Mouse (Mus musculus) embryonic facial prominence, embryonic 15.5 days (tissue): ENCODE measurements around the gene Cdon. TPM values are rescaled to one million over a fixed set of nuclear protein-coding genes. Genes with fewer than 3 reads are reported as not detected.

ENCODE experiments used
- ATAC-seq: fragments of 200-750 bp; cut with Nextera tagmentation; 2 replicates; pipeline ENCODE4 v1.8.0; 2017; ENCODE audit warnings: low read depth, moderate TSS enrichment; ENCODE audit not compliant: insufficient number of reproducible peaks, low FRiP score, low TSS enrichment
- H3K27ac ChIP-seq: fragments of 300-500 bp; sonication (generic); replicated peaks from 2 replicates; pipeline ENCODE4 v1.5.1; 2015; ENCODE audit warnings: mild to moderate bottlenecking, inconsistent platforms
- H3K27me3 ChIP-seq: fragments of 300-500 bp; sonication (generic); 2 replicates; pipeline ENCODE4 v1.6.1; 2015; ENCODE audit warnings: inconsistent platforms
- H3K36me3 ChIP-seq: fragments of 300-500 bp; sonication (generic); 2 replicates; pipeline ENCODE4 v1.6.1; 2015; ENCODE audit warnings: mild to moderate bottlenecking, inconsistent platforms
- H3K4me1 ChIP-seq: fragments of 300-500 bp; sonication (generic); 2 replicates; pipeline ENCODE4 v1.6.1; 2015; ENCODE audit warnings: inconsistent platforms
- H3K4me2 ChIP-seq: fragments of 300-500 bp; sonication (generic); replicated peaks from 2 replicates; pipeline ENCODE4 v1.6.1; 2015; ENCODE audit warnings: mild to moderate bottlenecking, inconsistent platforms
- H3K4me3 ChIP-seq: fragments of 300-500 bp; sonication (generic); replicated peaks from 2 replicates; pipeline ENCODE4 v1.5.1; 2015; ENCODE audit warnings: mild to moderate bottlenecking, inconsistent platforms
- H3K9ac ChIP-seq: fragments of 300-500 bp; sonication (generic); 2 replicates; pipeline ENCODE4 v1.6.1; 2015; ENCODE audit warnings: inconsistent platforms
- H3K9me3 ChIP-seq: fragments of 300-500 bp; sonication (generic); replicated peaks from 2 replicates; pipeline ENCODE4 v1.6.1; 2016; ENCODE audit warnings: inconsistent platforms
- WGBS: fragments of 180-500 bp; shearing (Covaris S2); methylation state at CpG from one replicate; pipeline ENCODE4 v1.1.7; 2015; 5-methylcytosine and 5-hydroxymethylcytosine counted together
- polyA plus RNA-seq: library from polyadenylated mRNA; unstranded; fragments of >200 nt; fragmentation: Nextera tagmentation; extraction: Ambion mirVana; gene quantifications from 2 replicates; pipeline ENCODE4 v1.2.1, GENCODE M21; 2015

The Cdon gene
- polyA plus RNA-seq, 1 experiment from 2014 or later = 15.3 TPM

DNA sequence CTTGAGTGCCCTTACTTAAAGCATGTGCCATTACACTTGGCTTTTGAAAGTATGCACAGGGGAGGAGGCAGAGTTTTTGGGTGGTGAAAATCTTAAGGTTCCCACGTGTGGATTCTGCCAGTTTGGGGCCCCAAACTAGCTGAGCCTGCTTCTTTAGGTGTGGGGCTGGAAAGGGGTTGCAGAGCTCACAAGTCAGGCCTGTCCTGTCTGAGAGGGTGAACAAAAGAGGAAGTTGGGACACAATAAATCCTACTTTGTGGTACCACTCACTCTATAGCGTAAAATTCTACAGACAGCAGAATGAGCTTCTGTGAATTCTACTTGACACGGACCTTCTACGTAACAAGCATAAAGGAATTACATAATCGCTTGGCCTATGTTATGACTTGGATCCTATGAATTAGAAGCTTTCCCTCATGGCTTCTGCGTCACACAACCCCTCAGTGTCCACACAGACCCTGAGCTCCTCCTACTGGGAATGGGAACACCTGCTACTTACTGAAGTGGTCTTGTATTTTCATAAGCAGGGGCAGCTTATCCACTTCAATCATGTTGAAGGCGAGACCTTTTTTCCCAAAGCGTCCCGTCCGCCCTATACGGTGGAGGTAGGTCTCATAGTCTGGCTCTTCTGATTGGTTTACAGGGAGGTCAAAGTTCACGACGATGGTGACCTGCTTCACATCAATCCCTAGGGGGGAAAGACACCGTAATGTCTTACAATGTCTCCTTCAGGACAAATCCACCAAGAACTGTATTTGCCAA is 122.4 kb downstream of the Cdon start:
- Histone ChIP-seq H3K9me3 (no peaks in the 10 kb centered on the region), H3K4me1 (no peaks in the 10 kb centered on the region), H3K36me3 (no peaks in the 10 kb centered on the region), H3K4me2 (no peak overlapping the region), H3K27me3 (no peaks in the 10 kb centered on the region), H3K9ac (no peak overlapping the region), H3K4me3 (no peak overlapping the region), H3K27ac (no peak overlapping the region)
- ATAC-seq = no peak
- 74% methylated on average over 14 of the region's 14 CpGs for WGBS

DNA sequence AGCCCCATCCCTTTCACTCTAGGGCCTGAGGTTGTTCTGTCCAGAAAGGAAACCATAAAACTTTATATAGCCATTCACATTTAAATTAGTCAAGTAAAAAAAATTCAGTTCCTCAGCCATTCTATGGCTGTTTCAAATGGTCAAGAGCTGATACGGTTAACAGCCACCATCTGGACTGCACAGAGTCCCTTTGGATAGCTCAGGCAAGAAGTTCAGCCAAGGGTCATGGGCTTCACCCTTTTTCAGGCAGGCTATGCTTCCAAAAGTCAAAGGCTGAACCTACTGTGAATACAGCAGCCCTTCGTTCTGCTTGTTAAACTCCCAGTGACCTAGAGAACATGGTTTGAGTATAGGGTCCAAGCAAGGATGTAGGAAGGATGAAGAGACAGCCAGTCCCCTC is 123.7 kb downstream of the Cdon start:
- H3K4me2 ChIP-seq = no peak overlapping the region
- WGBS = 56% methylated on average over 2 of the region's 2 CpGs
- H3K27ac ChIP-seq = no peak overlapping the region
- H3K4me1 ChIP-seq = no peaks in the 10 kb centered on the region
- H3K9me3 ChIP-seq = no peaks in the 10 kb centered on the region
- no peak overlapping the region for H3K9ac ChIP-seq
- no peaks in the 10 kb centered on the region for H3K27me3 ChIP-seq
- H3K4me3 ChIP-seq = no peak overlapping the region
- no peaks in the 10 kb centered on the region for H3K36me3 ChIP-seq
- ATAC-seq = no peak

DNA sequence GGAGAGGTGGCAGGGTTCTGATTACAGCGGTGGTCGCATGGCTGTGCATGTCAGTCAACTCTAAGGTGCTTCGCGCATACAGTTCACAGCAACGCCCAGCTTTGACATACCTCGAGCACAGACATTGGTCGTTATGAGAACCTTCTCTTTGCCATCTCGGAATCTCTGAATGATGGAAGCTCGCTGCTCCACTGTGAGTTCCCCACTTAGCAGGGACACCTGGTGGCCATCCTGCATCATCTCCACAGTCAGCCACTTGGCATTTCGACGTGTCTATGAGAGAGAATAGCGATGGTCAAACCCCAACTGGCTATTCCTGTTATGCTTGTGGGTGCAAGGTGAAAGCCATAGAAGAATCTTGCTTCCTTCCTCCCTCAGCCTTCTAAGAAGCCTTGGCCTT is 124.8 kb downstream of the Cdon start:
- WGBS = 71% methylated on average over 12 of the region's 12 CpGs
- no peak overlapping the region for H3K4me2 ChIP-seq
- ATAC-seq = no peak

GRCm38 (mm10) chr9:35546745-35547144 is 125.8 kb downstream of the Cdon start:
- H3K9me3 ChIP-seq = no peaks in the 10 kb centered on the region
- H3K36me3 ChIP-seq = no peaks in the 10 kb centered on the region
- H3K4me2 ChIP-seq = no peak overlapping the region
- no peak overlapping the region for H3K4me3 ChIP-seq
- no peak overlapping the region for H3K27ac ChIP-seq
- WGBS = 75% methylated on average over 9 of the region's 9 CpGs
- no peak overlapping the region for H3K9ac ChIP-seq
- H3K27me3 ChIP-seq = no peaks in the 10 kb centered on the region
- no peaks in the 10 kb centered on the region for H3K4me1 ChIP-seq
- no peak for ATAC-seq

More for the DNA sequence above, 124.8 kb downstream of the Cdon start:
- Histone ChIP-seq H3K27me3 (no peaks in the 10 kb centered on the region), H3K9me3 (no peaks in the 10 kb centered on the region), H3K4me1 (no peaks in the 10 kb centered on the region), H3K4me3 (no peak overlapping the region), H3K27ac (no peak overlapping the region), H3K36me3 (no peaks in the 10 kb centered on the region), H3K9ac (no peak overlapping the region)

DNA sequence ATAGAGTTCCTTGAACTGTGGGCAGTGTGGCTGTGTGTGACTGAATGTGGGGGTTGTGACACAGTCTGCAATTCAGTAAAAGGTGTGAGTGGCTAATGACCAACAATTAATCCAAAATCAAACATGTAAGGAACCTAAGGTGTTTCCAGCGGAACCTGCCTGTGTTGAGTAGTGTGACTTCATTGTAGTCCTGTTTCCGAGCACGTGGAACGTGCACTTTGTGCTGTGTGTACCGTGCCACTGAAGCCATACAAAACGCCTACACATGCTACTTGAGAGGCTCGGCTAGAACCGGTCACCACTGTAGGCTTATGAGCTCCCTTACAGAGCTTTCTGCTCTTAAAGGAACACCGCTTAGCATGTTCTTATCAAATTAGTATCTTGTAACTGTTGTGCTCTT is 127.5 kb downstream of the Cdon start:
- ATAC-seq = no peak
- no peak overlapping the region for H3K9ac ChIP-seq
- no peaks in the 10 kb centered on the region for H3K4me1 ChIP-seq
- H3K9me3 ChIP-seq = no peaks in the 10 kb centered on the region
- no peak overlapping the region for H3K4me2 ChIP-seq
- H3K4me3 ChIP-seq = no peak overlapping the region
- H3K27me3 ChIP-seq = no peaks in the 10 kb centered on the region
- H3K36me3 ChIP-seq = no peaks in the 10 kb centered on the region
- no peak overlapping the region for H3K27ac ChIP-seq
- 77% methylated on average over 9 of the region's 9 CpGs for WGBS

DNA sequence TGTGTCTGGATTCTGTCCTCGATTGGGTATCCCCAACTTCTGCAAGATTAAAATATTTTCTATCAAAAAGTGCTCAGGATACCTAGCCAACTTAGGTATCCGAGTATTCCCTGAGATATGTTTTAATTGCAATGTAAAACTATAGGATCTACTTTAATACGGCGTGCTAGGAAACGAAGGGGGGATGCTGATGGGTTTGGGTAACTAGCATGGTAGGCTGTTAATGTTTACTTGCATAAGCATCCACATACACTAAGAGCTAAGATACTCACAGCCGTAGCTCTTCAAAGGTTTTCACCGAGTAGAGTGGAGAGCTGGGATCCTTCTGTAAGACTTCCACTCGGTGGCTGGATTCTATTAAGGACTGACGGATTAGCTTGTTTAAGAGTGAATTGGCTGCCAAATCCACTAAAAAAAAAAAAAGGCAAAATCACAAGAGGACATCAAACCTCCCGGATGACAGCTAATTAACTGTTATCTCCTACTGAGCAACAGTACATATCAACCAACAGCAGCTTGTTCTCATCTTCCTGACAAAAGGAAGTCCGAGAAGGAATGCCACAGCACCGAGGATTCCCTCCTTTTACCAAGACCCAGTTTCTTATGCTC is 135.7 kb downstream of the Cdon start:
- Histone ChIP-seq H3K4me3 (no peak overlapping the region), H3K27me3 (no peaks in the 10 kb centered on the region), H3K9me3 (no peaks in the 10 kb centered on the region), H3K4me1 (peaks cover 12% of the 10 kb centered on the region), H3K27ac (no peak overlapping the region), H3K9ac (no peak overlapping the region), H3K36me3 (peaks cover 4% of the 10 kb centered on the region), H3K4me2 (no peak overlapping the region)
- no peak for ATAC-seq
- WGBS = 74% methylated on average over 12 of the region's 12 CpGs

Other genes starting within 250 kb of the Cdon start
- gene Dcps, start 245.1 kb upstream of the Cdon start, polyA plus RNA-seq = 63.7 and 70.0 TPM in 2 replicates
- gene Srpr, start 221.0 kb upstream of the Cdon start, polyA plus RNA-seq = 145 and 157 TPM in 2 replicates
- gene Tirap, start 220.8 kb upstream of the Cdon start, polyA plus RNA-seq = 10.7 and 12.3 TPM in 2 replicates
- gene Foxred1, start 210.1 kb upstream of the Cdon start, polyA plus RNA-seq = 36.4 and 40.8 TPM in 2 replicates
- gene Fam118b, start 153.3 kb upstream of the Cdon start, polyA plus RNA-seq = 38.1 and 41.8 TPM in 2 replicates
- gene Rpusd4, start 153.3 kb upstream of the Cdon start, polyA plus RNA-seq = 25.9 and 27.0 TPM in 2 replicates
- not detected in 2 replicates for gene Gm1113, start 97.1 kb downstream of the Cdon start, polyA plus RNA-seq
- gene Ddx25, start 137.4 kb downstream of the Cdon start, polyA plus RNA-seq = 2.3 and 2.8 TPM in 2 replicates
- 17.6 and 18.9 TPM in 2 replicates for gene Pus3, start 137.5 kb downstream of the Cdon start, polyA plus RNA-seq
- 0.53 and 1.1 TPM in 2 replicates for gene Pate2, start 149.2 kb downstream of the Cdon start, polyA plus RNA-seq
- gene Hyls1, start 149.3 kb downstream of the Cdon start, polyA plus RNA-seq = 19.5 and 23.1 TPM in 2 replicates
- gene Pate4, start 190.8 kb downstream of the Cdon start, polyA plus RNA-seq = 0.27 TPM in 1 of 2 replicates, not detected in the other
- gene Pate3, start 227.1 kb downstream of the Cdon start, polyA plus RNA-seq = not detected in 2 replicates